Mouse (Mus musculus) kidney, postnatal 25 days (tissue): ENCODE measurements around the gene Pdzd9.
A peak's percentile ranks its signal among the peaks of the same experiment; 100 is the strongest.

ENCODE experiments used
- DNase-seq, 2 experiments: peaks; one replicate each; pipeline ENCODE4 v3.0.0; 2021; ENCODE audit warnings: mixed read lengths in 2 of 2

Gene Pdzd9

DNA sequence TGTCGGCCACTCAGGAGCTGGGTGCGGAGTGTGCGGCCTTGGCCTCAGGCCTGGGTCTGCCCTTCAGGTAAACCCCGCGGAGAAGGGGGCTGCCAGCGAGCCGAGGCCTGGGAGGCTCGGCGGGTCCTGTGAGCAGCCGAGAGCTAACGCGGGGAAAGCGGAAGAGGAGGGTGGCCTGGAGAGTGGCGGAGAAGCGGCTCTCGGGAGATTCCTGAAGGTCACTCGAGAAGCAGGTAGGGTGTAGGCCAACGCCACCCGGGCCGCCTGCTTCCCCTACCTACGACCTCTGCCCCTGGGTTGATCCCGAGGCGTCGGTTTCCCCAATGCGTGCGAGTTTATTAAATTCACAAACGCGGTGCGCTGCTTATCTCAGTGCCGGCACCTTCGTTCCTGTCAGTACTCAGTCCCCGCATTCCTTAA is 34.8 kb downstream of the Pdzd9 start:
- peak in 1 of 2 experiments; percentile 65 for DNase-seq

DNA sequence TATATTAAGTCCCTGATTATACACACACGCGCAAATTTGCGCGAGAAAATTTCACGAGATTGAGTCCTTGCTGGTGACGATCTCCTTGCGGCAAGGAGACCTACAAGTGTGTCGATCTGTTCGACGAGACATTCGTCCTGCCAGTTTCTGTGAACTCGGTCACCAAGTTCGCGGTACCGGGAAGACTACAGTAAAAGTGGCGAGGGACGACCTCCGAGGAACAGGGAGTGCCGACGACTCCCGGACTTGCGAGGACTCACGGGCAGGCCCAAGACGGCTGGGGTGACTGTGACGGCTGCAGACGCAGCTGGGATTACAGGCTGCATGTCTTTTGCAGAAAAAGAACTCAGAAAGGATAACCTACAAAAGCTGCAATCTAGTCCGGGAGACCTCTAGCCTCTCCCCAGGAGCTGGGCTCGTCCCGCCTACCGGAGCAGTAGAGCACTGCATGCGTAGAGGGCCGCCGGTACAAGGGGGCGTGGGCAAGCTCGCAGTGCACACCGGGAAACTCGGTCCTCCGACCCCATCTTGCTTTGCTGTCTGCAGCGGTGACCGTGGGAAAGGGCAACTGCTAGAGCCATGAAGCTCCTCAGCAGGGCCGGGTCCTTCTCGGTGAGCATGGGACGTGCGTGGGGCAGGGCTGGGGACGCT is 35.3 kb downstream of the Pdzd9 start, which contains the start of gene Uqcrc2:
Gene Uqcrc2, plus strand, starts transcription at position 466 of the 651 bp plus-strand sequence.
- peak; percentile 91 to 94 for DNase-seq

DNA sequence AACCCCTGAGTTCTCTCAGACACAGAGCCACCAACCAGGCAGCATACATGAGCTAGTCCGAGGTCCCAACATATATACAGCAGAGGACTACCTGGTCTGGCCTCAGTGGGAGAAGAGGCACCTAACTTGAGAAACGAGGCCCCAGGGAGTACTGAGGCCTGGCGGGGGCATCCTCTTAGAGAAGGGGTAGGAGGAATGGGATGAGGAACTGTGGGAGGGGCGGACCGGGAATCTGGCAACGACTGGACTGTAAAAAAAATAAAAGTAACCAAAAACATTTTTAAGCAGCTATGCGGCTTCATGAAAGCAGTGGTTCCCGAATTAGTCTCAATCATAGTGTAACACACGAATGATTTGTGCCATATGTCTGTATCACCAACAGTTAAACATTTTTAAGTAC is 35.8 kb downstream of the Pdzd9 start:
- DNase-seq, result no peak

DNA sequence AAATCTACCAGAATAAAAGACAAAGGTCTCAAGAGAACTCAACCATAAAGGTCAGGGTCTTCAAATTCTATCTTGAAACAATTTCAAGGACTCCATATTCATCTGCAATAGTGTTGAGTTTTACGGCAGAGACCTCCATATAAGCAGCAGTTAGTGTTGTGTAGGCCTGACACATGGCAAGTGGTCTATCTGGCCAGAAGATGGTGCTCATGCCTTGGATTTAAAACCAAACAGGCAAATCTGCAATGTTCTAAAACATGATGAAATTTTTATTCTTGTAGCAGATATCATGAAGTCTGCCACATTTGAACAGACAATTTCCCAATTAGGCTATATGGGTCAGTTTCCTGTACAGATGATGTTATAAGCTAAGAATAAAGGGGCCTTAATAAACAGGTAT is 37.6 kb downstream of the Pdzd9 start:
- DNase-seq, result peak in 1 of 2 experiments; percentile 23

DNA sequence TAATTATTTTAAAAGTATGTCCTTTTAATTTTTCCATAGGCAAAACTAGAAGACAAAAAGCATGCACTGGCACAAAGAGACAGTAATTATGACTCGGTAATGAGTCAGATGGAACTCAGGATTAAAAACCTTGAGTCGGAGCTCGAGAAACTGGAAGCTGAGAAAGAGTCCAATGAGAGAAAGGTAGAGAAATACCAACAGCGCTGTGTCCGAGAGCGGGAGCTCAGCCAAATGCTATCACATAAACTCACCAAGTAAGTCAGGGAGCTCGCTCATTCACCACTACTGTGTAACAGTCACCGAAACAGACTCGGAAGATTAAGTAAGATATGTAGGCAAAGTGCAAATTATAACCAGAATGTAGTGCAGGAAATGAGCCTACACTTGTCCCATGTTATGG is 49.3 kb downstream of the Pdzd9 start:
- DNase-seq, result no peak

DNA sequence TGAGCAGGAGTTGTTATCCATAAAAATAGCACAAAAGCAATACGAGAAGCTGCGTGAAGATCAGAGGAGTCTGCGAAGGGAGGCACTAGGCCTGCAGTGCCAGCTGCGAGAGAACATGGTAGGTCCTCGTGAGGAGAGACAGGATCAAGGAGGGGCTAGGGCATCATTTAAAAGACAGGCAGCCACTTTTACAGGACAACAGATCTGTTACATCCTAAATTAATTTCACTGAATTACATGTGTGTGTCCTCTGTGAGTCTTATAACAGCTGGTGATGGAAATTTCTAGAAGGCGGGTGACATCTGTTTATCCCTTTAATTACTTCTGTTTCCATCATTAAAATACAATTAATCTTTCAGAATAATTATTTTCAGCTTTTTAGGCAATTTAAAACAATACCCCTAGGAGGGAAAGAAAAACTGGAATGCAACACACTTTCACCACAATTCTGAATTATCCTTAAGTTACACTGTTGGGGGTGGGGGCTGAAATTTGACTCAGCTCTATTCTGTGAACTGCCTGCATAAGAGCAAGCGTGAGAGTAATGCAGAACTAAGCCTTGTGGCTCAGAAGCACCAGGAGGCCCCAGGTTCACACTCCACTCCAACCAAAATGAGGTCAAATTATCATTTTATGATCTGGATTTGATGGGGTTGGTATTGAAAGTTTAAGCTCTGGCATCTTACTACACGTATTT is 49.9 kb downstream of the Pdzd9 start:
- DNase-seq, result no peak
